Mouse (Mus musculus) frontal cortex, postnatal 10 days (tissue): ENCODE data around the gene Slfn9.
"Not testable (repeated sequence)": the region's sequence is repeated elsewhere in the genome, so short reads cannot be mapped to it uniquely, and the experiment has no call there.

Experiments
- DNase-seq, 2 experiments: peaks; one replicate each; pipeline ENCODE4 v3.0.0; 2022; ENCODE audit warnings: low spot score in 2 of 2, mixed read lengths in 1 of 2

Slfn9 gene

GRCm38 (mm10) chr11:82956925-82957324, 34.7 kb downstream of the Slfn9 start:
- DNase-seq, result no peak

GRCm38 (mm10) chr11:82954631-82955030, 37.0 kb downstream of the Slfn9 start:
- DNase-seq, result no peak

- no peak for DNase-seq
Observed at GRCm38 (mm10) chr11:82952612-82953542, 38.8 kb downstream of the Slfn9 start.

- DNase-seq, result no peak
Observed at GRCm38 (mm10) chr11:82951865-82952611, 39.6 kb downstream of the Slfn9 start.

- DNase-seq, result no peak
Observed at GRCm38 (mm10) chr11:82950736-82951481, 40.7 kb downstream of the Slfn9 start, which contains the start of gene Slfn5. Slfn5 (plus strand) TSS chr11:82951349.

GRCm38 (mm10) chr11:82949036-82949435, 42.6 kb downstream of the Slfn9 start:
- DNase-seq, result no peak

- no peak for DNase-seq
Observed at GRCm38 (mm10) chr11:82947457-82947856, 44.2 kb downstream of the Slfn9 start.

- DNase-seq, result no peak
Observed at GRCm38 (mm10) chr11:82945636-82946035, 46.0 kb downstream of the Slfn9 start.

- DNase-seq, result no peak
Observed at GRCm38 (mm10) chr11:82943336-82943735, 48.3 kb downstream of the Slfn9 start.

- DNase-seq, result no peak
Observed at GRCm38 (mm10) chr11:82933186-82933585, 58.4 kb downstream of the Slfn9 start.

GRCm38 (mm10) chr11:82931671-82932450, 59.8 kb downstream of the Slfn9 start:
- DNase-seq, result not testable (repeated sequence)

- DNase-seq, result not testable (repeated sequence)
Observed at GRCm38 (mm10) chr11:82931161-82931560, 60.5 kb downstream of the Slfn9 start.

GRCm38 (mm10) chr11:82930391-82930955, 61.2 kb downstream of the Slfn9 start:
- DNase-seq, result not testable (repeated sequence)

- DNase-seq, result no peak
Observed at GRCm38 (mm10) chr11:82929633-82929950, 62.0 kb downstream of the Slfn9 start.

GRCm38 (mm10) chr11:82928897-82929632, 62.6 kb downstream of the Slfn9 start:
- DNase-seq, result no peak
